Mouse (Mus musculus): ENCODE measurements at regions not wholly inside any gene's neighbourhood (a gene's known extent, or its start where the extent isn't known, plus 50 kb on each side); places are given as distances from the start of the nearest gene placed in this dataset.
"Not testable (repeated sequence)": the region's sequence is repeated elsewhere in the genome, so short reads cannot be mapped to it uniquely, and the experiment has no call there.

DNA sequence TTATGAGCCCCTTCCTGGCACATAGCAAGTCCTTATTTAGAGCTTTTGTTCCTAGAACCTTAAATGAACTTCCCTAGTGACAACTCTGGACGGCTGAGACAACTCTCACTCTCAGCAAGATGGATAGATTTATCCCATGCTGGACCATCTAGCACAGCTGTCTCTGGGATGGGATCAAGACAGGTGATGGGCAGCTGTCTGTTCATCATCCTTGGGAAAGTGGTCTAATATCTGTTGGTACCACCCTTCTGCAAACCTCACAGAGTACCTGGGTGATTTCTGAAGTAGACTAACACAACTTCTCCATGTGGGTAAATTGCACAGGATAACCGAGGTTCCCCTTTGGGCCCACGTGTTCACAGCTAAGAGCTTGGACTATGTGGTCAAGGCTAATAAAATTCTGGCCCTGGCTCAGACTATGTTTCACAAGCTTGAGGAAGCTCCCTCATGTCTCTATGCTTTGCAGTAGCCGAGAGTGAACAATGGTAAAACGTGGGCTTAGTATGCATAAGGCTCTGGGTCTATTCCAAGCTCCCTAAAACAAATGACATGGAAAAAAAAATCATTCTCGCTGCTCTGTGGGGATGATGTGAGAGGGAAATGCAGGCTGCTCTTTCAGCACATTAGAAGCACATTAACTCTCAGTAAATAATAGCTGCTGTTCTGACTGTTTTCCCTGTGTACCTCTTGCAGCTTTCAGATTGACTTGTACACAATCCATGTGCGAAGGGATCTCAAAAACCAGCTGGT is 135.1 kb upstream of the 1700056E22Rik start:
- H3K4me1 ChIP-seq (replicated peaks; ENCODE audit: control insufficient read depth in 2 of 2, insufficient read depth in 2 of 2, low read length in 1 of 2) = no peaks in the 10 kb centered on the region
- H3K27ac ChIP-seq = no peak overlapping the region
- 40% methylated on average over 7 of the region's 7 CpGs for WGBS (ENCODE audit: insufficient replicate concordance)
- TF ChIP-seq CTCF (IDR thresholded peaks at IDR 0.05; ENCODE audit: low read depth) = no peak
- no peak for TF ChIP-seq EP300 (IDR thresholded peaks at IDR 0.05; ENCODE audit: low read depth)
- H3K4me3 ChIP-seq (ENCODE audit: insufficient read depth in 1 of 2, low read depth in 2 of 2, low read length in 2 of 2) = no peak overlapping the region
- H3K36me3 ChIP-seq (replicated peaks; ENCODE audit: control insufficient read depth, insufficient read depth, low read depth) = no peaks in the 10 kb centered on the region
- H3K9me3 ChIP-seq (ENCODE audit: control insufficient read depth, low read length) = no peaks in the 10 kb centered on the region
- H3K9ac ChIP-seq (replicated peaks) = no peak overlapping the region
- no peak overlapping the region for H3K4me2 ChIP-seq (ENCODE audit: low read depth)
- no peak for DNase-seq (ENCODE audit: low read depth in 3 of 3, low spot score in 3 of 3)
- ATAC-seq (ENCODE audit: insufficient read depth) = no peak
- H3K27me3 ChIP-seq (ENCODE audit: control insufficient read depth, insufficient read depth, low read length) = no peaks in the 10 kb centered on the region

DNA sequence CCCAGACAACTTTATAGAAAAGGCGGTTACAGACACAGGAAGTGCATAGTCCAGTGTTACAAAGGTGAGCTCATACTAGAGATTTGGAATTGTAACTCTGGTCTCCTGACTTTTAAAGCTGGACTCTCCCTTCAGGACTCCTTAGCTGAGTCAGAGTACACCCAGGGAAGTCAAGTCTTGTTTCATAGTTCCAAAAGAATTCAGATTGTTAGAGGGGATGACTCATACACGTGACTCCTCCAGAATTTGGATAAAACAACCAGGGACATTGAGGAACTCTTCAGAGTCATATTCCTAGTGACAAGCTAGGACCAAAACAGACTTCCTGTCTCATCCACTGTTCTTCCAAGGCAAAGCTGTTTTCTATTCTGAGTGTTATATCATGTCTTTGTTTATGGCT is 132.8 kb upstream of the 1700056E22Rik start:
- no peak overlapping the region for H3K4me3 ChIP-seq (ENCODE audit: insufficient read depth in 1 of 2, low read depth in 2 of 2, low read length in 2 of 2)
- H3K4me2 ChIP-seq (ENCODE audit: low read depth) = no peak overlapping the region
- ATAC-seq (ENCODE audit: insufficient read depth) = no peak
- 28% methylated on average over 2 of the region's 2 CpGs for WGBS (ENCODE audit: insufficient replicate concordance)
- no peak overlapping the region for H3K9ac ChIP-seq (replicated peaks)
- DNase-seq (ENCODE audit: low read depth in 3 of 3, low spot score in 3 of 3) = no peak
- H3K36me3 ChIP-seq (replicated peaks; ENCODE audit: control insufficient read depth, insufficient read depth, low read depth) = no peaks in the 10 kb centered on the region
- H3K4me1 ChIP-seq (replicated peaks; ENCODE audit: control insufficient read depth in 2 of 2, insufficient read depth in 2 of 2, low read length in 1 of 2) = no peaks in the 10 kb centered on the region
- no peak for TF ChIP-seq CTCF (IDR thresholded peaks at IDR 0.05; ENCODE audit: low read depth)
- no peak for TF ChIP-seq EP300 (IDR thresholded peaks at IDR 0.05; ENCODE audit: low read depth)
- H3K9me3 ChIP-seq (ENCODE audit: control insufficient read depth, low read length) = no peaks in the 10 kb centered on the region
- H3K27me3 ChIP-seq (ENCODE audit: control insufficient read depth, insufficient read depth, low read length) = no peaks in the 10 kb centered on the region
- H3K27ac ChIP-seq = no peak overlapping the region

DNA sequence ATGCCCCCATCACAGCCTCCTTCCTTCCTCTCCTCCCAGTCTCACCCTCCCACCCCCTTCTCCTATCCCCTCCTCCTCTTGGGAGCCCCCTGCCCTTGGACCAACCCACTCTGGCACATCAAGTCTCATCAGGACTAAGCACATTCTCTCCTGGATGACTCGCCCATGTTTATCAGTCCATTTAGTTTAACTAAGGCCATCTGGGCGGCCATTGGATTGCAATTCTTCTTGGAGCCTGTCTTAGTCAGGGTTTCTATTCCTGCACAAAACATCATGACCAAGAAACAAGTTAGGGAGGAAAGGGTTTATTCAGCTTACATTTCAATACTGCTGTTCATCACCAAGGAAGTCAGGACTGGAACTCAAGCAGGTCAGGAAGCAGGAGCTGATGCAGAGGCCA is 128.4 kb upstream of the 1700056E22Rik start:
- not testable (repeated sequence) for H3K36me3 ChIP-seq (replicated peaks; ENCODE audit: control insufficient read depth, insufficient read depth, low read depth); H3K4me3 ChIP-seq (ENCODE audit: insufficient read depth in 1 of 2, low read depth in 2 of 2, low read length in 2 of 2); H3K4me1 ChIP-seq (replicated peaks; ENCODE audit: control insufficient read depth in 2 of 2, insufficient read depth in 2 of 2, low read length in 1 of 2); H3K9ac ChIP-seq (replicated peaks); H3K9me3 ChIP-seq (ENCODE audit: control insufficient read depth, low read length); DNase-seq (ENCODE audit: low read depth in 3 of 3, low spot score in 3 of 3); H3K27ac ChIP-seq; H3K4me2 ChIP-seq (ENCODE audit: low read depth); ATAC-seq (ENCODE audit: insufficient read depth); H3K27me3 ChIP-seq (ENCODE audit: control insufficient read depth, insufficient read depth, low read length)
- 53% methylated on average over 2 of the region's 2 CpGs for WGBS (ENCODE audit: insufficient replicate concordance)

DNA sequence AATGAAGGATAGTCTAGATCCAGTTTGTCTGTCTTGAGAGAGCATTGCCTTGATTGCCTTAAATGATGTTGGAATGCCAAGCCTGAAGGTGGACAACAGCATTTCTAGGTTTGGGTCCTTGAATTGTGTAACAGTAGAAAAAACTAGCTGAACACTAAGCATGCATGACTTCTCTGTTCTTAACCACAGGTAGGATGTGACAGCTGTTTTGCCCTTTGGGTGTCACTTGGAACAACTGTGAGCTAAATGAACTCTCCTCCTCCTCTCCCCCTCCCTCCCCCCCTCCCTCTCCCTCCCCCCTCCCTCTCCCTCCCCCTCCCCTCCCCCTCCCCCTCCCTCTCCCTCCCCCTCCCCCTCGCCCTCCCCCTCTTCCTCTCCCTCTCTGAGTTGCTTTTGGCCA is 113.6 kb upstream of the 1700056E22Rik start:
- Histone ChIP-seq H3K4me3 (ENCODE audit: insufficient read depth in 1 of 2, low read depth in 2 of 2, low read length in 2 of 2) (no peak overlapping the region), H3K4me2 (ENCODE audit: low read depth) (no peak overlapping the region), H3K9me3 (ENCODE audit: control insufficient read depth, low read length) (no peaks in the 10 kb centered on the region), H3K27ac (no peak overlapping the region), H3K27me3 (ENCODE audit: control insufficient read depth, insufficient read depth, low read length) (no peaks in the 10 kb centered on the region), H3K9ac (replicated peaks) (no peak overlapping the region), H3K36me3 (replicated peaks; ENCODE audit: control insufficient read depth, insufficient read depth, low read depth) (no peaks in the 10 kb centered on the region), H3K4me1 (replicated peaks; ENCODE audit: control insufficient read depth in 2 of 2, insufficient read depth in 2 of 2, low read length in 1 of 2) (no peaks in the 10 kb centered on the region)
- TF ChIP-seq EP300 (IDR thresholded peaks at IDR 0.05; ENCODE audit: low read depth) (no peak), CTCF (IDR thresholded peaks at IDR 0.05; ENCODE audit: low read depth) (no peak)
- no peak for ATAC-seq (ENCODE audit: insufficient read depth)
- WGBS (ENCODE audit: insufficient replicate concordance) = no CpG with 5 or more reads among the region's 1 CpGs
- DNase-seq (ENCODE audit: low read depth in 3 of 3, low spot score in 3 of 3) = no peak

DNA sequence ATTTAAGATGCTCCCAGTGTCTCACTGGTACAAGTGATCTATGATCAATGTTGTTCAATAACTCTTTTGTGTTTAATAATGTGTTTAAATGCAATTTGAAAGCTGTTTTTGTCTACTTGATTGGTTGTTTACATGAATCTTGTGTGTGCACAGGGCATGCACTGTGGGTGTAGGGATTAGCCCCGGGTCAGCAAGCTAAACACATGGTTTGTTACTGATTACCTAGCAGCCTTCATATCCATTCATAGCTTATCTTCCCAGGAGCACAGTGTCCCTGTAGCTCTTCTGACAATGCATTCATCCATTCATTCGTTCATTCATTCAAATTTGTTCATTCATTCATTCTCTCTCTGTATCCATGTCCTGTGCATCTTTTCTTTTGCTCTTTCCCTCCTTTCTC is 108.9 kb upstream of the 1700056E22Rik start:
- no peak for DNase-seq (ENCODE audit: low read depth in 3 of 3, low spot score in 3 of 3)
- TF ChIP-seq EP300 (IDR thresholded peaks at IDR 0.05; ENCODE audit: low read depth) (no peak), CTCF (IDR thresholded peaks at IDR 0.05; ENCODE audit: low read depth) (no peak)
- no peaks in the 10 kb centered on the region for H3K4me1 ChIP-seq (replicated peaks; ENCODE audit: control insufficient read depth in 2 of 2, insufficient read depth in 2 of 2, low read length in 1 of 2)
- H3K27ac ChIP-seq = no peak overlapping the region
- no peaks in the 10 kb centered on the region for H3K27me3 ChIP-seq (ENCODE audit: control insufficient read depth, insufficient read depth, low read length)
- H3K36me3 ChIP-seq (replicated peaks; ENCODE audit: control insufficient read depth, insufficient read depth, low read depth) = no peaks in the 10 kb centered on the region
- H3K4me2 ChIP-seq (ENCODE audit: low read depth) = no peak overlapping the region
- H3K4me3 ChIP-seq (ENCODE audit: insufficient read depth in 1 of 2, low read depth in 2 of 2, low read length in 2 of 2) = no peak overlapping the region
- H3K9ac ChIP-seq (replicated peaks) = no peak overlapping the region
- ATAC-seq (ENCODE audit: insufficient read depth) = no peak
- WGBS (ENCODE audit: insufficient replicate concordance) = 32% methylated on average over 2 of the region's 2 CpGs
- H3K9me3 ChIP-seq (ENCODE audit: control insufficient read depth, low read length) = no peaks in the 10 kb centered on the region

Measured in liver, embryonic 14.5 days (tissue).